Mouse (Mus musculus) heart, adult 18-20 months (tissue): ENCODE results near the gene Hoxc9. TPM values are rescaled to one million over a fixed set of nuclear protein-coding genes. Genes with fewer than 3 reads are reported as not detected.

Source experiments
- DNase-seq, 2 experiments: peaks; one replicate each; pipeline ENCODE4 v3.0.0; 2021 to 2022; ENCODE audit warnings: mixed read lengths in 1 of 2
- long read RNA-seq, 2 experiments: library from polyadenylated mRNA; stranded (forward); transcript quantifications; one replicate each; pipeline ENCODE4 v2.0.0; 2021
- total RNA-seq, 2 experiments: library from RNA; stranded (reverse); gene quantifications; 2 replicates each; pipeline ENCODE4 v1.2.3; 2021

Hoxc9 gene
- total RNA-seq = not detected
- long read RNA-seq, experiment 1 = 0 reads
- long read RNA-seq, experiment 2 = 0 reads

GRCm38 (mm10) chr15:102976171-102976570, at the start of gene Hoxc9:
Gene Hoxc9 (plus strand): TSS chr15:102976439.
- no peak for DNase-seq

- no peak for DNase-seq
Measured at GRCm38 (mm10) chr15:102927032-102927645, 49.1 kb upstream of the Hoxc9 start.

- no peak for DNase-seq
Measured at GRCm38 (mm10) chr15:102931706-102932358, 44.4 kb upstream of the Hoxc9 start.

GRCm38 (mm10) chr15:102934438-102934837, 41.8 kb upstream of the Hoxc9 start:
- no peak for DNase-seq

DNA sequence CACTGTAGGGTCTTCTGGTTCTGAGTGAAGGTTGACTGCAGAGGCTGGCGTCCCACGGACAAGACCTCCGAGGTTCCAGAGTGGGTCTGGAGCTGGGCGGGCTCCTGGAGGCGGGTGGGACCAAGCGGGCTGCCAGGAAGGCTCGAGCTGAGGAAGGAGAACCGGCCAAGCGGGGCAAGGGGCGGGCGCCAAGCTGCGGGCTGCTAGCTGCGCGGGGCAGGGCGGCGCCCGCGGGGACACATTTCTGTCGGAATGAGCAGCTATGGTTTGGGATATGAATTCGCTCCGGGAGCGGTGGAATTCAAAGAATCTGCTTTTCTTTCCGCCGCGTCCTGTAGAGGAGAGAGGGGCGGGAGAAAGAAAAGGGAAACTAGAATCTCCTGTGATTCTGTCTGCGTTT, 41.3 kb upstream of the Hoxc9 start:
- no peak for DNase-seq

- no peak for DNase-seq
Measured at GRCm38 (mm10) chr15:102936279-102936972, 39.8 kb upstream of the Hoxc9 start, which contains the start of gene Hoxc12. Gene Hoxc12 (plus strand): TSS chr15:102936757.

DNA sequence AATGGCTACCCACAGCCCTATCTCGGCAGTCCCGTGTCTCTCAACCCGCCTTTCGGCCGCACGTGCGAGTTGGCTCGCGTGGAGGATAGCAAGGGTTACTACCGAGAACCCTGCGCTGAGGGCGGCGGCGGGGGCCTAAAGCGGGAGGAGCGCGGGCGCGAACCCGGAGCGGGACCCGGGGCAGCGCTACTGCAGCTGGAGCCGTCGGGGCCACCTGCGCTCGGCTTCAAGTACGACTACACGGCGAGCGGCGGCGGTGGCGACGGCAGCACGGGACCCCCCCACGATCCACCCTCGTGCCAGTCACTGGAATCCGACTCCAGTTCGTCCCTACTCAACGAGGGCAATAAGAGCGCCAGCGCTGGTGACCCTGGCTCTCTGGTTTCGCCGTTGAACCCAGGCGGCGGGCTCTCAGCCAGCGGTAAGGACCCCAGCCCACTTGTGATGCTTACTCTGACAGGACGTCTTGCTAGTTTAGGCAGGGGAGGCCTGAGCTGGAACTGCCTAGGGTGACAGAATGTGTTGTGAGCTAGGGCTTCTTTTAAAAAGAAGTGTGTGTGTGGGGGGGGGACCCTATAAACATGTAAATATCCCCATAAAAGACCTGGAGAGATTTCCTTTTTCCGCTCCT, 39.1 kb upstream of the Hoxc9 start:
- DNase-seq = no peak

DNA sequence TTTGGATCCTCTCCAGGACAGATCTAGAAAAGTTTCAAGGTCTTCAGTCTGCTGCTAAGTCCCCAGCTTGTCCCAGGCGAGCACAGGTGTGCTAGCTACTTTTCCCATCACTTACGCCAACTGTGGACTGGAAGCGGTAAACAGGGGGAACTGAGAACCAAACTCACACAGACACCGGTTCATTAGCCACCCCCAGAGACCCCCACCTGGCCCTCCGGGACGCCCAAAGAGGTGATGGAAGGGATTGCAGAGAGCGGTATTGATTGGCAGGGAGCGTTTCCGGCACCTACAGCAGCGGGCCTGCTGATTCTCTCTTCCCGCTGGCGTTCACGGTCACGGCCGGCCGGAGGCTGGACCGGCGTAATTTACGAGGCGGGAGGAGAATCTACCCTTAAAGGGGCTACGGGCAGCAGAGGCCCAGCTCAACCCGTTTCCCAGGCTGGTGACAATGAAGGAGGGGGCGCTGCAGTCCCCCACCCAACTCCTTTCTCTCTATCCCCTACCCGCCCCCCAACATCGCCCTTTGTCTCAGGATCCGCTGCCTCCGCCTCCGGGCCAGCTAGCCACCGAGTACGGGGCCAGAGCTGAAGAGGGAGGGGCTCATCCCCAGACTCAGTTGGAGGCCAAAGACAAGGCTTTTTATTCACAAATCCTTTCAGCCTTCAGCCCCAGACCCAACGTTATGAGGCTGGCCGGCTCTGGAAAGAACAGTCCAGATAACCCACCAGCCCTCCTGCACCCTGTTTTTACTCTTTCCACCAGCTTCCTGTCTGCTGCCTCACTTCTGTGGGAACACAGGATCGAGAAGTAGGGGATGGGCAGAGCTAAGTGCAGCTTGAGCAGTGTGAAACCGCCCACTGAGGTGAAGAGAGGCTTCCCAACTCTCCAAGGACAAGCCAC, 36.7 kb upstream of the Hoxc9 start:
- DNase-seq = no peak

GRCm38 (mm10) chr15:102942739-102943467, 33.3 kb upstream of the Hoxc9 start:
- no peak for DNase-seq

DNA sequence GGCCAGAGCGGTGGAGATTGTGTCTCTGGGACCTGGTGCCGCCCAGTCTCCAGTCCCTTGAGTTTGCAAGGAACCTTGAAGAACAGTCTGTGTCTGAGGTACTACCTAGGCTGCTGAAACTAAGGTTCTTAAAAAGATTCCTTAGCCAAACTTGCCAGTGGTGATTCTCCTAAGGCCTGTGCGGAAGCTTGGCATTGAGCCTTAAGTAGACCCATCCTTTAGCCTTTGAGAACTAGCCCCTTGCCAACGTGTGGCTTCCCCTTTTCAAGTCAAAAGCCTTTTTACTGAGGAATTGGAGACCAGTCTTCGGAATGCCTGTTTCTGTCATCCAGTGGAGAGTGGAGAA, 32.8 kb upstream of the Hoxc9 start:
- DNase-seq = no peak

DNA sequence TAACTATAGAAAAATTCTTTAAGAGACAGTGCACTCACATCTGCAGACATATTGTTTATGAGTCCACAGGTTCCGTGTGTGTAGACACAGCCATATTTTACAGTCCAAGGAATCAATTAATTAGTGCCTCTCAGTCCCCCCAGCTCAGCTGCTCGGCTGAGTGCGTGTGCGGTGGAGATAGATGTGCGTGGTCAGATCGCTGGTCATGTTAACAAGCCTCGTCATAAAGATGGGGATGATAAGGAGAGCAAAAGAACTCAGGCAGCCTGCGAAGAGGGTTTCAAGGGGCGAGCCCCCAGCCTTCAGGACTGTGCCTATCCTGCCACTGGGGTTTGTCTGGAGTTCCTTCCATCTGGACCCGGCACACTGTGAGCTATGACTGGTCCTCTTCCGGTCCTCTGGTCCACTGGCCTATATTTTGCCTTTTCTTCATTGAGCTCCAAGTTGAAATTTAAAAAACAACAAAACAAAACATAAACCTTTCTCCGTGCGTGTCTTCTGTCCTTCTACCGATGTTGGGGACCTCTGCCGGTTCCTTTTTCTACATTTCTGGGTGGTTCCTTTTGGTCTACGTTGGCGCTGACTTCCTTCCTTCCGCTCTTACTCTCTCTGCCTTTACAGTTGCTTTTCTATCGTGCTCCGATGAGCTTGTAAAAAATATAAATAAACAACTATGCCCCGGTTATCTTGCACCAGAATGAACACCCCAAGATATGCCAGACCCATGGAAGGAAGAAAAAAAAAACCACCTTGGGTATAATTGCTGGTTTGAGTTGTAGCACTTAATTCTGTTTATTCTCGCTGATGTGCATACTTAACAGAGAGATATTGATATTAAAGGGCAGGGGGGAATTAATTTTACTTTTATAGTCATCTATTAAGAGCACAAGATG, 30.8 kb upstream of the Hoxc9 start:
- DNase-seq = no peak

GRCm38 (mm10) chr15:102947276-102947675, 29.0 kb upstream of the Hoxc9 start:
- DNase-seq = no peak

- DNase-seq = no peak
Measured at GRCm38 (mm10) chr15:102948842-102949241, 27.4 kb upstream of the Hoxc9 start.

DNA sequence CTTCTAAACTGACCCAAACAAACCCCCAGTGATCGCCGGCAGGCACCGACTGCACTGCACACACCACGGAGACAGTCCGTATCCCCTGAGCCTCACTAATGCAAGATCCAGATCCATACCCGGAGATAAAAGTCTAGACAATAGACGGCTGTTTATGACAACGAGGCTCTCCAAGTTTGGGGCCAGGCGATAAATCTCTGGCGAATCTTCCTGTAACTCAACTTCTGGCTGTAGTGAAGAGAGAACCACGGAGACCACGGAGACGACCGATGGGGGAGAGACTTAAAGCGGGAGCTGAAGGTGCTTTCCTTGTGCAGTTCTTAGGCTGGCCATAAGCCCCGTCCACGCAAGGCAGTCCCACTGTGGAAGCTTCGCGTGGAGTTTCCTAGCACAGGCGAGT, 26.5 kb upstream of the Hoxc9 start:
- DNase-seq = no peak

- no peak for DNase-seq
Measured at GRCm38 (mm10) chr15:102950877-102951276, 25.4 kb upstream of the Hoxc9 start.

- DNase-seq = no peak
Measured at GRCm38 (mm10) chr15:102953561-102953960, 22.7 kb upstream of the Hoxc9 start.

DNA sequence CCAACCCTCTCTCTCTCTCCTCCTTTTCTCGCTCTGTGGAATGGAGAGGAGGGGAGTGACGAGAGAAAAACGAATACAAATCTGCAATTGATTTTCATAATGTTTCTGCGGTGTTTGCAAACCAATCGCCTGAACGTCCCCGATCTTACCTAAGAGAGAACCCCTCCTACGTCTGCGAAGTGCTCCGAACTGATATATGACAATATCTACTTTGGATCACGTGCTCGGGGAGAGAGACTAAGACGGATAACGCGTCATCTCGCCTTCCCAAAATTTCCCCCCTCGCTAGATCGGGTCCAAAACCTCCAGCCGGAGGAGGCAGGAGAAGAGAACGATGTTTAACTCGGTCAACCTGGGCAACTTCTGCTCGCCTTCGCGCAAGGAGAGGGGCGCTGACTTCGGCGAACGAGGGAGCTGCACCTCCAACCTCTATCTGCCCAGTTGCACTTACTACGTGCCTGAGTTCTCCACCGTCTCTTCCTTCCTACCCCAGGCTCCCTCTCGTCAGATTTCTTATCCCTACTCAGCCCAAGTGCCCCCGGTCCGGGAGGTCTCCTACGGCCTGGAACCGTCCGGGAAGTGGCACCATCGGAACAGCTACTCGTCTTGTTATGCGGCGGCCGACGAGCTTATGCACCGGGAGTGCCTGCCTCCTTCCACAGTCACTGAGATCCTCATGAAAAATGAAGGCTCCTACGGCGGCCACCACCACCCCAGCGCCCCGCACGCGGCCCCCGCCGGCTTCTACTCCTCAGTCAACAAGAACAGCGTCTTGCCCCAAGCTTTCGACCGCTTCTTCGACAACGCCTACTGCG, 21.8 kb upstream of the Hoxc9 start, which contains the start of gene Hoxc11:
Gene Hoxc11, plus strand, starts transcription at position 236 of the 815 bp plus-strand sequence.
- DNase-seq = no peak

GRCm38 (mm10) chr15:102955007-102955382, 21.2 kb upstream of the Hoxc9 start:
- DNase-seq = no peak
